Mouse (Mus musculus) limb, embryonic 12.5 days (tissue): ENCODE measurements around the gene Raph1. TPM values are rescaled to one million over a fixed set of nuclear protein-coding genes. Genes with fewer than 3 reads are reported as not detected.
A peak's percentile ranks its signal among the peaks of the same experiment; 100 is the strongest.

Source experiments
- ATAC-seq: fragments of 200-750 bp; cut with Nextera tagmentation; 2 replicates; pipeline ENCODE4 v1.8.0; 2017; ENCODE audit warnings: low read depth, moderate TSS enrichment; ENCODE audit not compliant: insufficient number of reproducible peaks, insufficient read depth, low FRiP score, low TSS enrichment
- H3K27ac ChIP-seq: fragments of 300-500 bp; sonication (generic); 2 replicates; pipeline ENCODE4 v1.5.1; 2016; ENCODE audit warnings: mild to moderate bottlenecking, moderate library complexity
- H3K27me3 ChIP-seq: fragments of 300-500 bp; sonication (generic); 2 replicates; pipeline ENCODE4 v1.6.1; 2016; ENCODE audit warnings: mild to moderate bottlenecking, moderate library complexity
- H3K36me3 ChIP-seq: fragments of 300-500 bp; sonication (generic); 2 replicates; pipeline ENCODE4 v1.6.1; 2016; ENCODE audit warnings: mild to moderate bottlenecking, moderate library complexity
- H3K4me1 ChIP-seq: fragments of 300-500 bp; sonication (generic); replicated peaks from 2 replicates; pipeline ENCODE4 v1.6.1; 2016
- H3K4me2 ChIP-seq: fragments of 300-500 bp; sonication (generic); 2 replicates; pipeline ENCODE4 v1.6.1; 2016; ENCODE audit warnings: mild to moderate bottlenecking, moderate library complexity
- H3K4me3 ChIP-seq: fragments of 300-500 bp; sonication (generic); replicated peaks from 2 replicates; pipeline ENCODE4 v1.5.1; 2016; ENCODE audit warnings: mild to moderate bottlenecking
- H3K9ac ChIP-seq: fragments of 300-500 bp; sonication (generic); replicated peaks from 2 replicates; pipeline ENCODE4 v1.6.1; 2016; ENCODE audit warnings: mild to moderate bottlenecking, moderate library complexity
- H3K9me3 ChIP-seq: fragments of 300-500 bp; sonication (generic); 2 replicates; pipeline ENCODE4 v1.6.1; 2016; ENCODE audit warnings: mild to moderate bottlenecking, moderate library complexity
- WGBS: fragments of 180-500 bp; shearing (Covaris S2); methylation state at CpG from one replicate; pipeline ENCODE4 v1.1.7; 2016; 5-methylcytosine and 5-hydroxymethylcytosine counted together
- polyA plus RNA-seq: library from polyadenylated mRNA; unstranded; fragments of >200 nt; fragmentation: Nextera tagmentation; extraction: Ambion mirVana; gene quantifications from 2 replicates; pipeline ENCODE4 v1.2.1, GENCODE M21; 2016

Raph1 gene
- polyA plus RNA-seq, 1 experiment from 2014 or later: 21.0 TPM

DNA sequence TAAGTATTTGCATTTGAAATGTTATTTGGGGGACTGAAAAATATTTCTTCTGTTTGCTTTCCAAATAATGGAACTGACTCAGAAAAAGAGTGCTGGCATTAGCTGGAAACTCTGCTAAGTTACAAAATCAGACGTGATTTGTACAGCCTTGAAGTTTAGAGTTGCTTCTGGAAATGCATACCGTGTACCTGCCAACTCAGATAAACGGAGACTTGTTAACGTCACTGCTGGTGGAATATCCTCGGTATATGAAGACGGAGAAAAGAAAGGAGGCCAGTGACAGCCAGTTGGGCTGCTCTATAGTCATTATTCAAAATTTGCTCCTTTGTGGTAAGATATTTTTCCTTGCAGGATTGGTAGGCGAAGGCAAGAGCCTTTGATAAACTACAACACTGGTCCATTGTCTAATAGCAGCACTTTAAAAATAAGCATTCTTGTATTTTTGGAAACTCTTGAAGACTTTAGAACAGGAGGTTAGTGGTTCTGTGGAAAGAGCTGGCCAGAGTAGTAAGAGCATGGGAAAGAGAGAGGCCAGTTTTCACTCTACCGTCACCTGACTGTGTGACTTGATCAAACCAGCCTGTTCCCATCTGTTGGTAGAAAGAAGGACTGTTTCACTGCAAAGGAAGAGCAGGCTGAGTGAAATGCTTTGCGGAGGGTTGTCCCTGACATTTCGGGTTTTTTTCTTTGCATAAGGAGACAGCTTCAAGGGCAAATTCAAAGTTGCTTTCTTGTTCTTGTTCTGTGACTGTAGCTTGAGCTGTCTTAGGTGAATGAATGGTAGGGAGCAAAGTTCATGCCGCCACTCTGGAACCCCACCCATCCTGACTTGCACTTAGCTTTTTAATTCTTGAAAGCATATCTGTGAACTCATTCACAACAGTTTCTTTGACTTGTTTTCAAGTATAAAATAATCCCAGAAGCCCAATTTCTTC is 29.7 kb upstream of the Raph1 start:
- Histone ChIP-seq H3K27me3 (no peaks in the 10 kb centered on the region), H3K4me2 (no peak overlapping the region), H3K9me3 (no peaks in the 10 kb centered on the region), H3K36me3 (no peaks in the 10 kb centered on the region), H3K9ac (no peak overlapping the region), H3K4me3 (no peak overlapping the region), H3K27ac (no peak overlapping the region), H3K4me1 (no peaks in the 10 kb centered on the region)
- no peak for ATAC-seq
- WGBS: 81% methylated on average over 11 of the region's 11 CpGs

DNA sequence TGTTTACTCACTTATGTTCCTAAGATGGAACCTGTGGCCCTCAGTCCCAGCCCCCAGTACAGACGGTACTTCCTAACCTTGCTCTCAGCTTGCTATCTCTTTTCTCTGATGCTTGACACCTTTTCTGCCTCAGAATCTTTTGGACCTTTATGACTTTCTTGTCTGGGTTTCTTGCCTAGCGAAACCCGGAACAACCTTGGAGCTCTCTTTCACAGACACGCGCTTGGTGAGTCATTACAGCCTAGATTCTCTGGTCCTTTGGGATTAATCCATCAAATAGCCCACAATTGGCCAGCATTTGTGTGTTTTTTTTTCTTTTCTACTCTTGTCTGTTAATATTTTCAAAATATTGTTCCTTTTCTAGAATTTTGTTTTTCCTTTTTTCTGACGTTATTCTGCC is 26.2 kb upstream of the Raph1 start:
- H3K4me3 ChIP-seq: no peak overlapping the region
- WGBS: 92% methylated on average over 6 of the region's 6 CpGs
- H3K9ac ChIP-seq: no peak overlapping the region
- H3K4me2 ChIP-seq: no peak overlapping the region
- H3K9me3 ChIP-seq: peaks cover 5% of the 10 kb centered on the region; the same call in 1 of the 2 replicates
- no peaks in the 10 kb centered on the region for H3K27me3 ChIP-seq
- no peak for ATAC-seq
- no peak overlapping the region for H3K27ac ChIP-seq
- H3K4me1 ChIP-seq: no peaks in the 10 kb centered on the region
- H3K36me3 ChIP-seq: no peaks in the 10 kb centered on the region

- Histone ChIP-seq H3K4me2 (no peak overlapping the region), H3K27me3 (no peaks in the 10 kb centered on the region), H3K36me3 (no peaks in the 10 kb centered on the region), H3K9me3 (peaks cover 13% of the 10 kb centered on the region; the same call in 1 of the 2 replicates), H3K9ac (no peak overlapping the region), H3K27ac (no peak overlapping the region), H3K4me3 (no peak overlapping the region), H3K4me1 (no peaks in the 10 kb centered on the region)
- ATAC-seq: no peak
- WGBS: 51% methylated on average over 4 of the region's 4 CpGs
Measured at GRCm38 (mm10) chr1:60588887-60589629, 22.2 kb upstream of the Raph1 start.

DNA sequence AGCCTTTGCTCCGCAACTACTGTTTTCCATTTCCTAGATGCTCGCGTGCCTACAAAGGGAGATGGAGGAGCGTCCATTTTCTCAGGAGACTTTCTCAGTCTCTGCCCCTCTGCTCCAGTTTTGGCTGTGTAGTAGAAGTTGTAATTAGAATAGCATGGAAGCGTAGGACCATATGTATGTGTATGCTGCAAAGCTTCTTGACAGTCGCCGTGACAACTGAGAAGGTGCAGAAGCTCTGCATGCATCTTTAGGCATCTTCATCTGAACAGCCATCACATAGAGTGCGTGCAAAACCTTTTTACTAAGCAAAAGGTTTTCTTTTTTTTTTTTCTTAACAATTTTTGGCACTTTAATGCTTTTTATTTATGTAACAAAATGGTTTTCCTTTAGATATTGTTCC is 14.1 kb upstream of the Raph1 start:
- 92% methylated on average over 8 of the region's 8 CpGs for WGBS
- no peak overlapping the region for H3K9ac ChIP-seq
- no peak for ATAC-seq

DNA sequence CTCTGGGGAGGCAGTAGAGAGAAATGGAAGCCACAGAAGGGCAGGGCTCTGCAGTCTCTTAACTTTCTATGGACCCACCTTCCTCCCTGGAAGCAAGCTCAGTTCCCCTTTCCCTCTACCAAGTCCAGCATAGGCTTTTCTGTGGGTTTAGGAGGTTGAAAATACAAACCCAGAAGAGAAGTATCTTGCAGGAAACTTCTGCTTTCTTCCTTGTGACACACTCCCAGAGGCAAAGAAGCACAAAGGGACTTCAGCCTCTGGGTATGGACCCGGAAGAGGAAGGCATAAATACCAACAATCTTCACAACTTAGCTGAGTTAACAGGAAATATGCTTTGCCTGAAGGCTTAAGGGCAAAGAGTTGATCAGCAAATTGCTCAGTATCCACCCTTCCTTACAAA is 13.0 kb upstream of the Raph1 start:
- no peak for ATAC-seq
- Histone ChIP-seq H3K4me2 (no peak overlapping the region), H3K4me1 (no peaks in the 10 kb centered on the region), H3K27ac (no peak overlapping the region), H3K9ac (no peak overlapping the region), H3K9me3 (no peaks in the 10 kb centered on the region), H3K4me3 (no peak overlapping the region), H3K27me3 (no peaks in the 10 kb centered on the region), H3K36me3 (no peaks in the 10 kb centered on the region)
- 71% methylated on average over 1 of the region's 1 CpGs for WGBS

More for the DNA sequence above, 14.1 kb upstream of the Raph1 start:
- no peak overlapping the region for H3K4me2 ChIP-seq
- no peak overlapping the region for H3K4me3 ChIP-seq
- no peak overlapping the region for H3K27ac ChIP-seq
- H3K36me3 ChIP-seq: no peaks in the 10 kb centered on the region
- 0 out of 2 replicates have a peak, but pooled peaks cover 7% of the 10 kb centered on the region for H3K9me3 ChIP-seq
- H3K27me3 ChIP-seq: no peaks in the 10 kb centered on the region
- H3K4me1 ChIP-seq: no peaks in the 10 kb centered on the region

DNA sequence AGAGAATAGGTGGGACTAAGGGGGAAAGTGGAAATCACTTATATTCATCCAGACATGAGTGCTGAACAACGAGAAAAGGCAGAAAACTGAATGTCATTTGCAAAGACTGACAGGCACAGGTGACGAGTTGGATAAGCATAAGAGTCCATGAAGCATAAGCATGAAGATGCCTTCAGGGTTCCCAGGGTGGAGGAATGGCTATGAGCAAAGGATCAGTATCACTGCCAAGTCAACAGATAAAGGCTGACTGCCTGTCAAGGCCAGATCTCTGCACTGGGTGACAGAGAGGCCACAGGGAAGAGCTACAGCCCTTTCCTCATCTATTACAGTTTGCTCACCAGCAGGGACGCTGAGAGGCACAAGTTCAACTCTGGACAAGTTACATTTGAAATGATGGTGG is 5.8 kb upstream of the Raph1 start:
- H3K9me3 ChIP-seq: no peaks in the 10 kb centered on the region
- no peaks in the 10 kb centered on the region for H3K36me3 ChIP-seq
- H3K27ac ChIP-seq: no peak overlapping the region
- no peaks in the 10 kb centered on the region for H3K4me1 ChIP-seq
- WGBS: 66% methylated on average over 3 of the region's 3 CpGs
- no peak for ATAC-seq
- no peak overlapping the region for H3K4me2 ChIP-seq
- no peaks in the 10 kb centered on the region for H3K27me3 ChIP-seq
- no peak overlapping the region for H3K9ac ChIP-seq
- H3K4me3 ChIP-seq: no peak overlapping the region

GRCm38 (mm10) chr1:60569741-60570140 is 2.8 kb upstream of the Raph1 start:
- Histone ChIP-seq H3K4me3 (no peak overlapping the region), H3K9me3 (no peaks in the 10 kb centered on the region), H3K27me3 (no peaks in the 10 kb centered on the region), H3K36me3 (no peaks in the 10 kb centered on the region), H3K9ac (no peak overlapping the region), H3K27ac (no peak overlapping the region), H3K4me2 (no peak overlapping the region), H3K4me1 (peaks cover 10% of the 10 kb centered on the region)
- ATAC-seq: no peak
- 91% methylated on average over 7 of the region's 7 CpGs for WGBS

DNA sequence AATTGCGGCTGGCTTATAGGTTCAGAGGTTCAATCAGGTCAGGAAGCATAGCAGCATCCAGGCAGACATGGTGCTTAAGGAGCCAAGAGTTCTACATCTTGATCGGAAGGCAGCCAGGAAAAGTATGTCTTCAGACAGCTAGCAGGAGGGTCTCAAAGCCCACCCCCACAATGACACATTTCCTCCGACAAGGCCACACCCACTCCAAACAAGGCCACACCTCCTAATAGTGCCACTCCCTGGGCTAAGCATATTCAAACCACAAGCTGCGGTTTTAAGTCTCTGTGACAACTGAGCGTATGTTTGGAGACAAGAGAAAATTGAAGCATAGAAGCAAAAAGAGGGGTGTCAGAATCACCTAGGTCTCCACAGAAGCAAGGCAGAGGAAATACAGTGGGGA is 2.3 kb upstream of the Raph1 start:
- Histone ChIP-seq H3K4me1 (peaks cover 12% of the 10 kb centered on the region), H3K27me3 (no peaks in the 10 kb centered on the region), H3K4me3 (no peak overlapping the region), H3K36me3 (no peaks in the 10 kb centered on the region), H3K9ac (no peak overlapping the region), H3K27ac (no peak overlapping the region), H3K4me2 (no peak overlapping the region), H3K9me3 (no peaks in the 10 kb centered on the region)
- no peak for ATAC-seq
- 59% methylated on average over 5 of the region's 5 CpGs for WGBS

- ATAC-seq: no peak
- no peaks in the 10 kb centered on the region for H3K27me3 ChIP-seq
- H3K4me2 ChIP-seq: peak overlapping the region; percentile 77
- peak overlapping the region; percentile 94 for H3K4me3 ChIP-seq
- H3K9ac ChIP-seq: peak overlapping the region; percentile 90
- H3K9me3 ChIP-seq: no peaks in the 10 kb centered on the region
- no peaks in the 10 kb centered on the region for H3K36me3 ChIP-seq
- peaks cover 12% of the 10 kb centered on the region for H3K4me1 ChIP-seq
- peak overlapping the region; percentile 91 for H3K27ac ChIP-seq
- 15% methylated on average over 5 of the region's 5 CpGs for WGBS
Measured at GRCm38 (mm10) chr1:60567321-60567720, 417 bp upstream of the Raph1 start.

DNA sequence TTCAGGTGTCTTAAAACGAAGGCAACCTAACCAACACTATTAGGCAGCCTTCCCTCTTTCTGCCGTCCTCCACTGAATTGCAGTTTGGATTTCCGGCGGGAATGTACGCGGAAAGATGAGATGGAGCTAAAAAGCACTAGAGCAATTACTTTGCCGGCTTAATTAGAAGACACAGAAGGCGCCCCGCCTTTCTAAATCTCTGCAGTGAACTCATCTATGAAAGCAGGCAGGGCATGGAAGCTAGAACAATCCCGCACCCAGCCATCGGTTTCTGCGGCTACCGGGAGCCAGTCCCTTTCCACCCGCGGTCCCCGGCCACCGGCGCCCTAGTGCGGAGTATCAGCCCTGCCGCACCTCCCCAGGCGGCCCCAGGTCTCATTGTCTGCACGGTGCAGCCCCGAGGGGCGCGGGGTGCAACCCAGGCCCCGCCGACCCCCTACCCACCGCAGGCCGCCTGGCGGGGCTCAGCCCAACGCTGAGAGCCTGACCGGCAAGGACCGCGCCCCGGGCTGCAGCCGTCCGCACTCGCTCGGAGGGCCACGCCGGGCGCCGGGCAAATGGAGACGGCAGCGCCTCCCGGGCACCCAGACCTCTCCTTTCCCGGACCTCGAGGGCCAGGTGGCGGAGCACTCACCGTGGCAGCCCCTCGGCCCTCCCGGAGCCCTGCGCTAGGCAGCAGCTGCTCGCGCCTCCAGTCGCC is 823 bp downstream of the Raph1 start:
- ATAC-seq: peak; percentile 77

More for the DNA sequence above, 823 bp downstream of the Raph1 start:
- WGBS: under 1% methylated on average over 55 of the region's 56 CpGs
- Histone ChIP-seq H3K9me3 (no peaks in the 10 kb centered on the region), H3K4me2 (peak overlapping the region; percentile 77), H3K4me1 (peaks cover 12% of the 10 kb centered on the region), H3K36me3 (no peaks in the 10 kb centered on the region; the same call in 1 of the 2 replicates), H3K27me3 (no peaks in the 10 kb centered on the region), H3K4me3 (peak overlapping the region; percentile 94), H3K9ac (peak overlapping the region; percentile 90), H3K27ac (peak overlapping the region; percentile 91)
